Mouse (Mus musculus) MEL (cell line): ENCODE data around the gene Ccdc157. TPM values are rescaled to one million over a fixed set of nuclear protein-coding genes. Genes with fewer than 3 reads are reported as not detected.

Experiments
- DNase-seq: peaks from one replicate; pipeline ENCODE4 v3.0.0; 2011; ENCODE audit warnings: low read depth, low spot score
- H3K27ac ChIP-seq: 2 replicates; pipeline ENCODE4 v1.5.1; 2012; ENCODE audit warnings: low read depth, mild to moderate bottlenecking, control low read depth, low read length, moderate library complexity; ENCODE audit not compliant: control insufficient read depth
- H3K27me3 ChIP-seq, 2 experiments: fragments of 150-350 bp in 1 of 2; sonication (generic) in 1 of 2; 2 replicates each; pipeline ENCODE4 v1.6.1; 2012; ENCODE audit warnings: low read length in 2 of 2, mild to moderate bottlenecking in 2 of 2, improper control_type of control experiment in 1 of 2, moderate library complexity in 1 of 2; ENCODE audit not compliant: insufficient read depth in 2 of 2, control insufficient read depth in 1 of 2
- H3K36me3 ChIP-seq, 2 experiments: 2 replicates each; pipeline ENCODE4 v1.6.1; 2012 to 2014; ENCODE audit warnings: low read length in 2 of 2, improper control_type of control experiment in 1 of 2, inconsistent platforms in 1 of 2, mild to moderate bottlenecking in 1 of 2; ENCODE audit not compliant: insufficient read depth in 2 of 2, control insufficient read depth in 1 of 2
- H3K4me1 ChIP-seq, 2 experiments: fragments of 150-350 bp in 1 of 2; sonication (generic) in 1 of 2; 2 replicates each; pipeline ENCODE4 v1.6.1; 2012; ENCODE audit warnings: low read length in 2 of 2, improper control_type of control experiment in 1 of 2, mild to moderate bottlenecking in 1 of 2; ENCODE audit not compliant: insufficient read depth in 2 of 2, control insufficient read depth in 1 of 2
- H3K4me3 ChIP-seq, 2 experiments: fragments of 150-350 bp in 1 of 2; sonication (generic) in 1 of 2; 2 replicates each; pipeline ENCODE4 v1.5.1; 2012; ENCODE audit warnings: low read depth in 2 of 2, low read length in 2 of 2, mild to moderate bottlenecking in 2 of 2, moderate library complexity in 2 of 2, control low read depth in 1 of 2, improper control_type of control experiment in 1 of 2; ENCODE audit not compliant: control insufficient read depth in 1 of 2, insufficient read depth in 1 of 2
- H3K79me2 ChIP-seq: 2 replicates; pipeline ENCODE4 v1.6.1; 2012; ENCODE audit warnings: mild to moderate bottlenecking, low read length, moderate library complexity; ENCODE audit not compliant: control insufficient read depth, poor library complexity, insufficient read depth
- H3K9ac ChIP-seq: 2 replicates; pipeline ENCODE4 v1.6.1; 2012; ENCODE audit warnings: low read depth, mild to moderate bottlenecking, control low read depth, low read length, moderate library complexity; ENCODE audit not compliant: control insufficient read depth, poor library complexity, severe bottlenecking
- H3K9me3 ChIP-seq: fragments of 150-350 bp; sonication (generic); replicated peaks from 2 replicates; pipeline ENCODE4 v1.6.1; 2012; ENCODE audit warnings: mild to moderate bottlenecking, low read length, improper control_type of control experiment, moderate library complexity; ENCODE audit not compliant: insufficient read depth
- BHLHE40 ChIP-seq: IDR thresholded peaks from 2 replicates; pipeline ENCODE4 v1.6.1; 2012; ENCODE audit warnings: low read depth, mild to moderate bottlenecking, inconsistent platforms, low read length, improper control_type of control experiment, borderline replicate concordance
- CHD1 ChIP-seq: IDR thresholded peaks from 2 replicates; pipeline ENCODE4 v1.6.1; 2012; ENCODE audit warnings: low read depth, mild to moderate bottlenecking, inconsistent platforms, low read length, improper control_type of control experiment
- CHD2 ChIP-seq: IDR thresholded peaks from 2 replicates; pipeline ENCODE4 v1.6.1; 2011; ENCODE audit warnings: low read length, improper control_type of control experiment
- CTCF ChIP-seq, 3 experiments: IDR thresholded peaks in 2 of 3; conservative IDR thresholded peaks in 1 of 3; 2 replicates each; pipeline ENCODE4 v1.5.1; 2011 to 2012; ENCODE audit warnings: low read length in 3 of 3, low read depth in 2 of 3, mild to moderate bottlenecking in 2 of 3, improper control_type of control experiment in 1 of 3, inconsistent platforms in 1 of 3, mixed read lengths in 1 of 3, moderate library complexity in 1 of 3; ENCODE audit not compliant: control insufficient read depth in 1 of 3, insufficient read depth in 1 of 3, poor library complexity in 1 of 3, severe bottlenecking in 1 of 3
- ELF1 ChIP-seq: IDR thresholded peaks from 2 replicates; pipeline ENCODE4 v1.6.1; 2014; ENCODE audit warnings: low read depth, mild to moderate bottlenecking, inconsistent platforms, low read length, improper control_type of control experiment, moderate library complexity
- EP300 ChIP-seq, 2 experiments: IDR thresholded peaks; 2 replicates each; pipeline ENCODE4 v1.6.1; 2011; ENCODE audit warnings: improper control_type of control experiment in 2 of 2, low read length in 2 of 2, low read depth in 1 of 2, mild to moderate bottlenecking in 1 of 2
- ETS1 ChIP-seq: IDR thresholded peaks from 2 replicates; pipeline ENCODE4 v1.6.1; 2012; ENCODE audit warnings: low read depth, mild to moderate bottlenecking, inconsistent platforms, low read length, improper control_type of control experiment, moderate library complexity
- GABPA ChIP-seq: IDR thresholded peaks from 2 replicates; pipeline ENCODE4 v1.6.1; 2012; ENCODE audit warnings: low read depth, mild to moderate bottlenecking, inconsistent platforms, low read length, improper control_type of control experiment, moderate library complexity
- GATA1 ChIP-seq: IDR thresholded peaks from 2 replicates; pipeline ENCODE4 v1.6.1; 2011; ENCODE audit warnings: low read depth, low read length, improper control_type of control experiment
- JUND ChIP-seq: IDR thresholded peaks from 2 replicates; pipeline ENCODE4 v1.6.1; 2011; ENCODE audit warnings: low read depth, mild to moderate bottlenecking, improper control_type of control experiment, low read length
- KAT2A ChIP-seq: conservative IDR thresholded peaks from 2 replicates; pipeline ENCODE4 v1.6.1; 2012; ENCODE audit warnings: low read depth, low read length, improper control_type of control experiment, inconsistent platforms
- MAX ChIP-seq: IDR thresholded peaks from 2 replicates; pipeline ENCODE4 v1.6.1; 2011; ENCODE audit warnings: low read length, improper control_type of control experiment
- MEF2A ChIP-seq: IDR thresholded peaks from 2 replicates; pipeline ENCODE4 v1.6.1; 2014; ENCODE audit warnings: low read depth, mild to moderate bottlenecking, inconsistent platforms, low read length, improper control_type of control experiment; ENCODE audit not compliant: poor library complexity, insufficient replicate concordance, severe bottlenecking; ENCODE audit errors: extremely low read depth
- MXI1 ChIP-seq: IDR thresholded peaks from 2 replicates; pipeline ENCODE4 v1.6.1; 2011; ENCODE audit warnings: mild to moderate bottlenecking, low read depth, low read length, improper control_type of control experiment
- NELFE ChIP-seq: IDR thresholded peaks from 2 replicates; pipeline ENCODE4 v1.6.1; 2011; ENCODE audit warnings: low read depth, low read length, improper control_type of control experiment
- POLR2A ChIP-seq, 2 experiments: IDR thresholded peaks; 2 replicates each; pipeline ENCODE4 v1.6.1; 2011 to 2012; ENCODE audit warnings: low read length in 2 of 2, mild to moderate bottlenecking in 2 of 2, control low read depth in 1 of 2, improper control_type of control experiment in 1 of 2, low read depth in 1 of 2, moderate library complexity in 1 of 2; ENCODE audit not compliant: control insufficient read depth in 1 of 2, insufficient read depth in 1 of 2, poor library complexity in 1 of 2
- RAD21 ChIP-seq: IDR thresholded peaks from 2 replicates; pipeline ENCODE4 v1.6.1; 2011; ENCODE audit warnings: mild to moderate bottlenecking, low read depth, low read length, improper control_type of control experiment
- SIN3A ChIP-seq: IDR thresholded peaks from 2 replicates; pipeline ENCODE4 v1.6.1; 2012; ENCODE audit warnings: low read length, improper control_type of control experiment, inconsistent platforms
- SMC3 ChIP-seq: IDR thresholded peaks from 2 replicates; pipeline ENCODE4 v1.6.1; 2011; ENCODE audit warnings: low read depth, low read length, improper control_type of control experiment
- TAL1 ChIP-seq: IDR thresholded peaks from 2 replicates; pipeline ENCODE4 v1.6.1; 2012; ENCODE audit warnings: mild to moderate bottlenecking, inconsistent platforms, low read length, moderate library complexity, mixed read lengths
- TCF12 ChIP-seq: IDR thresholded peaks from 2 replicates; pipeline ENCODE4 v1.6.1; 2014; ENCODE audit warnings: low read depth, mild to moderate bottlenecking, inconsistent platforms, low read length, improper control_type of control experiment, moderate library complexity
- USF2 ChIP-seq, 2 experiments: IDR thresholded peaks; 2 replicates each; pipeline ENCODE4 v1.6.1; 2011 to 2012; ENCODE audit warnings: improper control_type of control experiment in 2 of 2, low read length in 2 of 2, borderline replicate concordance in 1 of 2, inconsistent platforms in 1 of 2, low read depth in 1 of 2, mild to moderate bottlenecking in 1 of 2; ENCODE audit not compliant: insufficient read depth in 1 of 2
- ZKSCAN1 ChIP-seq: IDR thresholded peaks from 2 replicates; pipeline ENCODE4 v1.6.1; 2012; ENCODE audit warnings: low read depth, mild to moderate bottlenecking, inconsistent platforms, low read length, improper control_type of control experiment, moderate library complexity
- ZMIZ1 ChIP-seq: IDR thresholded peaks from 2 replicates; pipeline ENCODE4 v1.6.1; 2012; ENCODE audit warnings: low read depth, mild to moderate bottlenecking, inconsistent platforms, low read length, improper control_type of control experiment, moderate library complexity
- ZNF384 ChIP-seq: IDR thresholded peaks from 2 replicates; pipeline ENCODE4 v1.6.1; 2012; ENCODE audit warnings: low read depth, mild to moderate bottlenecking, inconsistent platforms, low read length, improper control_type of control experiment
- polyA plus RNA-seq, 2 experiments: library from polyadenylated mRNA; stranded (reverse) in 1 of 2; unstranded in 1 of 2; fragments of >175 nt in 1 of 2; fragments of >200 nt in 1 of 2; gene quantifications; 2 replicates each; pipeline versions ENCODE4 v1.2.1 to v1.2.4; 2012; ENCODE audit warnings: low replicate concordance in 2 of 2, low read depth in 1 of 2; ENCODE audit not compliant: insufficient read length in 2 of 2, insufficient read depth in 1 of 2, missing spikeins in 1 of 2
- total RNA-seq: library from RNA; depleted of rRNA; stranded (reverse); fragments of 300-350 nt; gene quantifications from 2 replicates; pipeline ENCODE4 v1.2.3, GENCODE M21; 2012

Ccdc157 gene
- total and polyA plus RNA-seq, 3 experiments, result 2.0 to 2.9 TPM; not detected in 1

DNA sequence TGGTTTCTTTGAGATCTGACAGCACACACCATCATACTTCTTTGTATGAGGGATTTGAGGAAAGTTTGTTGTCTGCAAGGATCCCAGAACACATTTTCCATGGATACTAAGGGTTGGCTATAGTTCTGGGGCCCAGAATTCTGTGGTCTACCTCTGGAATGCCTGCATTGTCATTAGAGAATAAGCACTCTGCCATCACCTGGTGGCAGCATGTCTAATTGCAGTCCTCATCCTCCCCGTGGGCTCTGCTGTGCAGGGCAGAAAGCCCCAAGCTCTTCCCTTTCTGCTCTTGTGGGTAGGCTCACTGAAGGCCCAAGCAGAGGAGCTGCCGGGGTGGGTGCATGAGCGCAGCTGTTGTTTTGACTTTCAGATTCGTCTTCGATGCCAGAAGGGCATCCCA is 49.5 kb upstream of the Ccdc157 start:
- TF ChIP-seq NELFE, result no peak
- TF ChIP-seq ETS1, result no peak
- no peak for TF ChIP-seq ZKSCAN1
- no peak for TF ChIP-seq USF2 (IDR thresholded peaks at IDR 0.05; ENCODE audit: borderline replicate concordance in 1 of 2, insufficient read depth in 1 of 2, low read depth in 1 of 2, low read length in 2 of 2)
- TF ChIP-seq GABPA, result no peak
- TF ChIP-seq TAL1, result no peak
- TF ChIP-seq EP300 (IDR thresholded peaks at IDR 0.05; ENCODE audit: low read depth in 1 of 2, low read length in 2 of 2), result no peak
- TF ChIP-seq JUND, result no peak
- no peak for TF ChIP-seq MEF2A
- TF ChIP-seq CHD1, result no peak
- TF ChIP-seq MXI1, result no peak
- peak; percentile 53 for TF ChIP-seq SMC3
- TF ChIP-seq MAX, result no peak
- TF ChIP-seq POLR2A (IDR thresholded peaks at IDR 0.05; ENCODE audit: control insufficient read depth in 1 of 2, insufficient read depth in 1 of 2, low read depth in 1 of 2, low read length in 2 of 2, poor library complexity in 1 of 2), result no peak
- no peak for TF ChIP-seq ZMIZ1
- peak; percentile 47 for TF ChIP-seq RAD21
- no peak for TF ChIP-seq GATA1
- TF ChIP-seq CTCF (IDR thresholded peaks at IDR 0.05 in 2 of 3, conservative IDR thresholded peaks at IDR 0.05 in 1 of 3; ENCODE audit: control insufficient read depth in 1 of 3, insufficient read depth in 1 of 3, low read depth in 2 of 3, low read length in 3 of 3, poor library complexity in 1 of 3, severe bottlenecking in 1 of 3), result peak; percentile 11 to 55 (median 50); a peak in 4 of 6 replicates
- no peak for TF ChIP-seq SIN3A
- no peak for TF ChIP-seq ZNF384
- TF ChIP-seq KAT2A, result no peak
- no peak for TF ChIP-seq ELF1
- TF ChIP-seq TCF12, result no peak
- TF ChIP-seq CHD2, result no peak
- no peak for TF ChIP-seq BHLHE40
- no peaks in the 10 kb centered on the region for H3K27me3 ChIP-seq
- peaks cover 10 to 19% of the 10 kb centered on the region in 2 experiments for H3K4me1 ChIP-seq
- H3K9me3 ChIP-seq, result no peaks in the 10 kb centered on the region
- no peaks in the 10 kb centered on the region for H3K79me2 ChIP-seq
- no peak overlapping the region for H3K9ac ChIP-seq
- no peak for DNase-seq
- no peak overlapping the region for H3K4me3 ChIP-seq
- no peak overlapping the region for H3K27ac ChIP-seq
- peaks cover 2 to 12% of the 10 kb centered on the region in 2 experiments for H3K36me3 ChIP-seq
